Mouse (Mus musculus) CH12.LX (cell line): Measurements from ENCODE around the gene Armc8. TPM values are rescaled to one million over a fixed set of nuclear protein-coding genes. Genes with fewer than 3 reads are reported as not detected.

ENCODE experiments used
- DNase-seq: peaks from one replicate; pipeline ENCODE4 v3.0.0-alpha.2; 2013; ENCODE audit errors: extremely low read depth
- H3K27ac ChIP-seq: 2 replicates; pipeline ENCODE4 v1.5.1; 2012; ENCODE audit warnings: low read depth, mild to moderate bottlenecking, control low read depth, moderate library complexity; ENCODE audit not compliant: insufficient read depth
- H3K27me3 ChIP-seq: replicated peaks from 2 replicates; pipeline ENCODE3; 2012; ENCODE audit warnings: inconsistent platforms
- H3K36me3 ChIP-seq, 2 experiments: replicated peaks in 1 of 2; 2 replicates each; pipeline versions ENCODE3 to v1.6.1; 2012; ENCODE audit warnings: inconsistent platforms in 1 of 2, low read length in 1 of 2, mild to moderate bottlenecking in 1 of 2, mixed read lengths in 1 of 2, moderate library complexity in 1 of 2; ENCODE audit not compliant: control insufficient read depth in 1 of 2, insufficient read depth in 1 of 2
- H3K4me1 ChIP-seq, 2 experiments: 2 replicates each; pipeline ENCODE4 v1.6.1; 2012; ENCODE audit warnings: inconsistent platforms in 1 of 2, moderate library complexity in 1 of 2; ENCODE audit not compliant: insufficient read depth in 2 of 2, control insufficient read depth in 1 of 2
- H3K4me2 ChIP-seq: 2 replicates; pipeline ENCODE4 v1.6.1; 2012; ENCODE audit warnings: low read depth, mild to moderate bottlenecking, control low read depth; ENCODE audit not compliant: poor library complexity, insufficient read depth, severe bottlenecking
- H3K4me3 ChIP-seq, 3 experiments: fragments of 150-350 bp in 1 of 3; sonication (generic) in 1 of 3; replicated peaks in 1 of 3; 2 replicates each; pipeline versions ENCODE3 to v1.5.1; 2011 to 2012; ENCODE audit warnings: low read depth in 2 of 3, low read length in 2 of 3, mild to moderate bottlenecking in 2 of 3, moderate library complexity in 2 of 3, control low read depth in 1 of 3, improper control_type of control experiment in 1 of 3, inconsistent platforms in 1 of 3, mixed read lengths in 1 of 3; ENCODE audit not compliant: poor library complexity in 1 of 3
- H3K79me2 ChIP-seq: replicated peaks from 2 replicates; pipeline ENCODE4 v1.6.1; 2012; ENCODE audit warnings: mild to moderate bottlenecking, moderate library complexity; ENCODE audit not compliant: control insufficient read depth, poor library complexity, insufficient read depth, severe bottlenecking; ENCODE audit errors: extremely low read depth
- H3K9ac ChIP-seq: 2 replicates; pipeline ENCODE4 v1.6.1; 2012; ENCODE audit warnings: low read depth, mild to moderate bottlenecking, control low read depth, moderate library complexity; ENCODE audit not compliant: insufficient read depth
- H3K9me3 ChIP-seq: replicated peaks from 2 replicates; pipeline ENCODE3; 2012; ENCODE audit warnings: low read length, inconsistent platforms, mixed read lengths
- CTCF ChIP-seq, 2 experiments: IDR thresholded peaks in 1 of 2; conservative IDR thresholded peaks in 1 of 2; 2 replicates each; pipeline ENCODE4 v1.5.1; 2011 to 2012; ENCODE audit warnings: low read depth in 2 of 2, low read length in 2 of 2, improper control_type of control experiment in 1 of 2, inconsistent platforms in 1 of 2, mild to moderate bottlenecking in 1 of 2, moderate library complexity in 1 of 2
- E2F4 ChIP-seq: IDR thresholded peaks from 2 replicates; pipeline ENCODE4 v1.6.1; 2011; ENCODE audit warnings: low read depth, low read length, improper control_type of control experiment; ENCODE audit not compliant: insufficient replicate concordance
- ELF1 ChIP-seq: IDR thresholded peaks from 2 replicates; pipeline ENCODE4 v1.6.1; 2014; ENCODE audit warnings: low read depth, mild to moderate bottlenecking, inconsistent platforms, low read length, improper control_type of control experiment
- EP300 ChIP-seq: IDR thresholded peaks from 2 replicates; pipeline ENCODE4 v1.6.1; 2011; ENCODE audit warnings: low read length, improper control_type of control experiment
- GABPA ChIP-seq: IDR thresholded peaks from 2 replicates; pipeline ENCODE4 v1.6.1; 2012; ENCODE audit warnings: low read depth, low read length, improper control_type of control experiment, inconsistent platforms; ENCODE audit not compliant: insufficient replicate concordance
- HCFC1 ChIP-seq: IDR thresholded peaks from 2 replicates; pipeline ENCODE4 v1.6.1; 2012; ENCODE audit warnings: low read depth, mild to moderate bottlenecking, inconsistent platforms, low read length, improper control_type of control experiment
- IRF4 ChIP-seq: IDR thresholded peaks from 2 replicates; pipeline ENCODE4 v1.6.1; 2014; ENCODE audit warnings: low read depth, mild to moderate bottlenecking, inconsistent platforms, low read length, improper control_type of control experiment
- JUN ChIP-seq: IDR thresholded peaks from 2 replicates; pipeline ENCODE4 v1.6.1; 2011; ENCODE audit warnings: low read depth, mild to moderate bottlenecking, low read length, improper control_type of control experiment, moderate library complexity; ENCODE audit not compliant: insufficient read depth
- MAZ ChIP-seq: IDR thresholded peaks from 2 replicates; pipeline ENCODE4 v1.6.1; 2012; ENCODE audit warnings: low read depth, mild to moderate bottlenecking, inconsistent platforms, low read length, improper control_type of control experiment, moderate library complexity
- MXI1 ChIP-seq: IDR thresholded peaks from 2 replicates; pipeline ENCODE4 v1.6.1; 2011; ENCODE audit warnings: mild to moderate bottlenecking, low read depth, low read length, improper control_type of control experiment
- SMC3 ChIP-seq: IDR thresholded peaks from 2 replicates; pipeline ENCODE4 v1.6.1; 2011; ENCODE audit warnings: low read depth, low read length, improper control_type of control experiment
- USF2 ChIP-seq: conservative IDR thresholded peaks from 2 replicates; pipeline ENCODE4 v1.6.1; 2011; ENCODE audit warnings: low read depth, low read length, improper control_type of control experiment
- ZC3H11A ChIP-seq: IDR thresholded peaks from 2 replicates; pipeline ENCODE4 v1.6.1; 2012; ENCODE audit warnings: low read depth, mild to moderate bottlenecking, inconsistent platforms, low read length, improper control_type of control experiment
- ZMIZ1 ChIP-seq: IDR thresholded peaks from 2 replicates; pipeline ENCODE4 v1.6.1; 2012; ENCODE audit warnings: low read depth, mild to moderate bottlenecking, inconsistent platforms, low read length, improper control_type of control experiment
- dilution Hi-C: fragments of 300-500 bp; cut with MboI; formaldehyde crosslinking; loops from 2 replicates; pipeline ENCODE4 v1.14.3; 2020; ENCODE audit warnings: low sequenced_read_pairs; ENCODE audit not compliant: extremely low pct_unique_long_range_greater_than_20kb, extremely low pct_ligation_motif_present
- in situ Hi-C: fragments of 300-500 bp; cut with MboI; formaldehyde crosslinking; loops from 3 replicates; pipeline ENCODE4 v1.14.3; 2019; ENCODE audit warnings: low sequenced_read_pairs, low pct_ligation_motif_present, low pct_unique_long_range_greater_than_20kb, mixed read lengths
- polyA plus RNA-seq: library from polyadenylated mRNA; unstranded; fragments of >175 nt; gene quantifications from 2 replicates; pipeline ENCODE4 v1.2.1, GENCODE M21; 2012; ENCODE audit warnings: low read depth; ENCODE audit not compliant: insufficient read length
- total RNA-seq, 2 experiments: library from RNA; depleted of rRNA; stranded (reverse); fragments of 300-350 nt in 1 of 2; fragments of >200 nt in 1 of 2; gene quantifications; 2 replicates each; pipeline ENCODE4 v1.2.3; 2012 to 2014

Armc8 gene
- total and polyA plus RNA-seq, 3 experiments, result 9.3 to 16.9 (median 15.3) TPM

DNA sequence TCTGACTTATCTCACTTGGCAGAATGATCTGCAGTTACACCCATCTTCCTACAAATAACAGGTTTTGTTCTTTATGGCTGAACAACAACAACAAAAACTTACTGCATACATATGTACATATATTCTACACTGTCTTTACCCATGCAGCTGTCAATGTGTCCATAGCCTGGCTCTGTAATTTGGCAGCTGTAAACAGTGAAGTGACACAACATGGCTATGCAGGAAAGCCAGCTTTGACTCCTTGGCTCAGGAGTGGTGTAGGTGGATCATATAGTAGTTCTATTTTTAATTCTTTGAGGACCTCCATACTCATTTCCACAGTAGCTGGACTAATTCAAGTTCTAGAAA is 9.2 kb downstream of the Armc8 start:
- Histone ChIP-seq H3K4me3 (no peak overlapping the region), H3K9me3 (no peaks in the 10 kb centered on the region), H3K27me3 (no peaks in the 10 kb centered on the region), H3K4me2 (peak overlapping the region; percentile 19; the same call in 1 of the 2 replicates), H3K9ac (no peak overlapping the region), H3K79me2 (peaks cover 30% of the 10 kb centered on the region), H3K36me3 (peaks cover 0 to 5% of the 10 kb centered on the region in 2 experiments), H3K27ac (no peak overlapping the region), H3K4me1 (peaks cover 0 to 20% of the 10 kb centered on the region in 2 experiments; a peak in 2 of 4 replicates)
- in situ Hi-C loops, result no loop called here
- no peak for DNase-seq
- no peak for TF ChIP-seq ELF1
- TF ChIP-seq ZMIZ1, result no peak
- no peak for TF ChIP-seq MXI1
- no peak for TF ChIP-seq ZC3H11A
- TF ChIP-seq E2F4, result no peak
- TF ChIP-seq GABPA, result no peak
- no peak for TF ChIP-seq SMC3
- TF ChIP-seq MAZ, result no peak
- no peak for TF ChIP-seq JUN
- dilution Hi-C loops, result no loop called here

DNA sequence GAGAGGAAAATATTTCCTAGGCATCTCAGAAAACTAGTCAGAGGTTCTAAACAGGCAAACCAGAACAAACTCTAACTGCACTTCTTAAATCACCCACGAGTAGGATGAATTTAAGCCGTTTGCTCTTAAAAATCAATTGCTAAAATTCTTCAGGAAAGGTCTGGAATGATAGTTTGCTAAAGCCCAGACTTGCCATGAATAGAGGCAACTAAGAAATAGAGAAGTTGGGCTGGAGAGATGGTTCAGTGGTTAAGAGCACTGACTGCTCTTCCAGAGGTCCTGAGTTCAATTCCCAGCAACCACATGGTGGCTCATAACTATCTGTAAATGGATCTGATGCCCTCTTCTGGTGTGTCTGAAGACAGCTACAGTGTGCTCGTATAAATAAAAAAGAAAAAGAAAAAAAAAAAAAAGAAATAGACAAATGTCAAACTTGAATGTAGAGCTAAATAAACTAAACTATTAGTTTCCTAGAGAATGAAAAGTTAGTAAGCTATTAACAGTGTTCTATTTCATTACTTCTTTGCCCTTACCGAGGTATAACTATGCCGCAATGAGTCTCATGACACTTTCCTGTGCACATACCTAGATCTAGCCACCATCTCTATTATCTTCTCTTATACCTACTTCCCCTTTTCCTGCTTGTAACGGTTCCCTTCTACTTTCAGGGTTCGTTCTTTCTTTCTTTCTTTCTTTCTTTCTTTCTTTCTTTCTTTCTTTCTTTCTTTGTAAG is 9.7 kb downstream of the Armc8 start:
- Histone ChIP-seq H3K9ac (no peak overlapping the region), H3K36me3 (peaks cover 0 to 5% of the 10 kb centered on the region in 2 experiments), H3K4me1 (peaks cover 0 to 20% of the 10 kb centered on the region in 2 experiments; a peak in 2 of 4 replicates), H3K79me2 (peaks cover 30% of the 10 kb centered on the region), H3K27ac (no peak overlapping the region), H3K4me3 (no peak overlapping the region), H3K4me2 (no peak overlapping the region; the same call in 1 of the 2 replicates), H3K9me3 (no peaks in the 10 kb centered on the region), H3K27me3 (no peaks in the 10 kb centered on the region)
- in situ Hi-C loops, result no loop called here
- TF ChIP-seq IRF4 (0 out of 2 replicates have a peak, but pooled peaks have one; percentile 36), HCFC1 (no peak), EP300 (0 out of 2 replicates have a peak, but pooled peaks have one; percentile 14), CTCF (conservative IDR thresholded peaks at IDR 0.05 in 1 of 2, IDR thresholded peaks at IDR 0.05 in 1 of 2; ENCODE audit: low read depth in 2 of 2, low read length in 2 of 2) (peak in 1 of 2 experiments; percentile 10; a peak in 1 of 4 replicates), USF2 (no peak)
- dilution Hi-C loops, result no loop called here
- no peak for DNase-seq
